Mouse (Mus musculus): ENCODE data around the gene Insig1.
A peak's percentile ranks its signal among the peaks of the same experiment; 100 is the strongest.

The Insig1 gene

DNA sequence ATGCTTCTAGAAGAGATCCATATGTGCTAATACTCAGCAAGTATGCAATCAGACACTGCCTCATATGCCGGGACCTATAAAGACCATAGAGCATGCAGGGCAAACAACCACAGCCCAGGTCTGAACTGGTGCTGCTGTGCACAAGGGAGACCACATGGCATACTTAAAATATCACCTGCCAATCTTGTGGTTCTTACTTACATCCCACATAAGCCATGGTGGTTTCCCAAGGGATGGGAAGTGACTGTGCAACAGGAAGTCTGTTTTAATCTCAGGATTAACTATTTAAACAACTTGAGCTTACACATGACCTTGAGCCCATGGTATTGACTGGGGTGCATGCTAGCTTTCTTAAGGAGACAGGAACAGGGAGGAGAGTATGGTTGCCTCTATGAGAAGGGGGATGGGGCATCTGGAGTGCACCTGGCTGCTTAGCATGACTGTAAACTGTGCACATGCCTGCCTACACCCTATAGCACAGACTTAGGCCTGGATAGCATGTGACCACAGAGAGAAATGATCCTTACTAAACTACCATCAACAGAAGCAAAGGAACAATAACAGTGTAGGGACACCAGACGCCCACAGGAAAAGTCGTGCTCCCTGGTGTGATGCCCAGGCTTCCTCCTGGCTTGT is 7.1 kb upstream of the Insig1 start:
- no peak for DNase-seq (ENCODE audit: low spot score in 2 of 2)

DNA sequence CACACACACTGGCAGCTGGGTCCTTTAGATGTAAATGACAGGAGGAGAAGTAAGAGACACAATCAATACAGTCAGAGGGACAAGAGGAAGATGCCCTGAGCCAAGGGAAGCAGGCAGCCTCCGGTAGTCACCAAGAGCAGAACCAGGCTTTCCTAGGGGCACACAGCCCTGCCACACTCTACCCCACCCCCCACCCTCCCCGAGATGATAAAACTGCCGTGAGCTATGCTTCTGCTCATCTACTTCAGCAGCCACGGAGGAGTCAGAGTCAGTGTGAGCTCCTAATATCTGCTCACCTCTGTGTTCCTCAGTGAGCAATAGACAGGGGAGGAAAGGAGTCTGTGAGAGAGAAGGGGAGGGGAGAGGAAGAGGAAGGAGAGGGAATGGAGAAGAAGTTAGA is 5.9 kb upstream of the Insig1 start:
- DNase-seq (ENCODE audit: low spot score in 2 of 2): no peak

DNA sequence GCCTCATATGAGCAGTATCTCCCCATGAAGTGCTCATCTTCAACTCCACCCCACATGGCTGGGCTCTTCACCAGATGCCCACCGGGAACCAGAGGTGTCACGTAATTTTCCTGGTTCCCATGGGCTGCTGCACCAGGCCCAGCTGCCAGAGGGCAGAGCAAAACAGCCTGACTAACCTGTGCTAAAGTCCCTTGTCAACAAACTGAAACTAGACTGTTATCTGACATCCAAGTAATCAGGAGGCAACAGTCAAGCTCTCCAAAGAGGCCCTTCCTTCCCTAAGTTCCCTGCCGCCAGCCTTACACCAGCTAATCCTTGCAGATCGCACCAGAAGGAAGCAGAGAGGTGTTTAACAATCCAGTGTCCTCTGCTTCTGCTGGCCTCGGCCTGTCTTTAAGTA is 4.9 kb upstream of the Insig1 start:
- DNase-seq (ENCODE audit: low spot score in 2 of 2): no peak

DNA sequence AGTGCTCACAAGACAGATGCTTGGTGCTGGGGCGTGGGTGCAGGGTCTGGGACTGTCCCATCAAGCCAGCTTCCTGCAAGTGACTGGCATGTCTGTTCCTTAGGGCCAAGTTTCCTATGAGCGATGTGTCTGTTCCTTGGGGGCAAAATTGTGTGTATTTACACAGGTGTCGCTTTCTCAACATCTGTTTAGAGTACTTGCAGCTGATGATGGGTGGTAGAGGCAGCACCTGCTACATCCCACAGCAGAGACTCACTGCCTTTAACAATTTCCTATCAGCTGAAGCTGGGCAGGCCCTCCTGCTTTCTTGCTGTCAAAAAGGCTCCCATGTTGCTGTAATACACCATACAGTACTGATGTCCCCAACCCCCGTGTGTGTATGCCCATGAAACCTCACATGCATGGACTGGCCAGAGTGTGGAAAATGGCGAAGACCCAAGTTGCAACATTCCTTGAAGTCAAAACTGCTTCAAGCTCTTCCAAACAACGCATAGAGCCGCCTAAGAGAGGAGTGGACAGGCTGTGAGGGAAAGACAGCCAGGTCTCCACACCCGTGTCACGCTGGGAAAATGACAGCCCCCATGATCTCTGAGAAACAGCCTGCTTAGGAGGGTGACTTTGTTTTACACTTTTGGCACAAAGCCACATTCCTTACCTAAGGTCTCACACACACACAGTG is 875 bp upstream of the Insig1 start:
- peak; percentile 6 to 10 for DNase-seq (ENCODE audit: low spot score in 2 of 2)

DNA sequence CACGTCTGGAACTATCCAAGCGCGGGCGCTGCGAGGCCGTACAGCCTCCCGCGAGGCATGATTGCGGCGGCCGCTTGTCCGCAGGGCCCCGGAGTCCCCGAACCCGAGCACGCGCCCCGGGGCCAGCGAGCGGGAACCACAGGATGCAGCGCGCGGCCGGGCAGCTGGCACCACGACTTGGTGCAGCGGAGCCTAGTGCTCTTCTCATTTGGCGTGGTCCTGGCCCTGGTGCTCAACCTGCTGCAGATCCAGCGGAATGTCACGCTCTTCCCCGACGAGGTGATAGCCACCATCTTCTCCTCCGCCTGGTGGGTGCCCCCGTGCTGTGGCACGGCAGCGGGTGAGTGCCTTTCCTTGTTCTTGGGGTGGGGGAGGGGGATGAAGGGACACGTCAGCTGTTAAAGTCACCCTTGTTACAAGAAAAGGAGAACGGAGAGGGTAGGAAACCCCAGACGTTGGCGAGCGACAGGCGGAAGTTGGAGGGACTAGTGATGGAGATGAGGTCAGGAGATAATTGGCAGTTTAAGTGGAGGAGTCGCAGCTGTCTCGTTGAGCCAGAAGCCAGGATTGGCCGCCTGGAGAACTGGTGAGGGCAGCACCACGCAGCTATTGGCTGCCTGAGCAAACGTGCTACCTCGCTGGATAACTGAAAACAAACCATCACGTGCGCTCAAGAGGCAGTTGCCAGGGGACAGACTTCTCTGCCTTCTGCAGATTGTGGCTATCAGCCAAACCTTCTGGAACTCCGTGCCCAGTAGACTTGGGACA is 477 bp downstream of the Insig1 start:
- DNase-seq (ENCODE audit: low spot score in 2 of 2): peak; percentile 77 to 81

DNA sequence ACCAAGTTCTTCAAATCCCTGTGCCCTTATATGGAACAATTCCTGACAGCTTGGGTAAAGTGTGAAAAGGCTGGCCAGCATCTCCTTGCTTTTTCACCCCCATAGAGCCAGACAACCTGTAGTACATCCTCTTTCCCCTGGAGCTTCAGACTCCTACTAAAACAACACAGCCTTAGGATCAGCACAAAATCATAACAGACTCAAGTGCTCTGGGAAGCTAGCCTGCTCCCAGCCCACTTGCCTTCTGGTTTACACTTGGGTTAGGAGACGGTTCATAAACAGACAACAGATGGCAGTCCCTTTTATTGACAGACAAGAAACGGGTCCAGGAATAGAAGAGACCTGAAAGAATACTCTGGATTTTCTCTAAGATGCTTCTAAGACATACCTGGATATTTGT is 8.3 kb downstream of the Insig1 start:
- no peak for DNase-seq (ENCODE audit: low spot score in 2 of 2)

DNA sequence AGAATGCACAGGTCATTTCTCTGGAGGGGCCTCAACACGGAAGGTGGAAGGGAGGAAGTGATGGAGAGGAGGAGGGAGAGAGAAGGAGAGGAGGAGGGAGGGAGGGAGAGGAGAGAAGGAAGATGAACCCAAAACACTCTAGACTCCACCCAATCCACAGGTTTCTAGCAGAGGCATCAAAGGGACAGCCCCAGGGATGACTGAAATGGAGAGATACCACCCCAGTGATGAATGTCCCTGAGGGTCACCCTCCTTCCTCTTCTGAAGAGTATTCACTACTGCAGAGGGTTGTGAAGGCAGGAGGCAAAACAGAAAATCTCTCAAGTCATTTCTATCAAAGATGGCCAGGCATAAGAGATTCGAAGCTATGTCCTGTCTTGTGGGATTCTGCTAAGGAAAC is 10.0 kb downstream of the Insig1 start:
- no peak for DNase-seq (ENCODE audit: low spot score in 2 of 2)

DNA sequence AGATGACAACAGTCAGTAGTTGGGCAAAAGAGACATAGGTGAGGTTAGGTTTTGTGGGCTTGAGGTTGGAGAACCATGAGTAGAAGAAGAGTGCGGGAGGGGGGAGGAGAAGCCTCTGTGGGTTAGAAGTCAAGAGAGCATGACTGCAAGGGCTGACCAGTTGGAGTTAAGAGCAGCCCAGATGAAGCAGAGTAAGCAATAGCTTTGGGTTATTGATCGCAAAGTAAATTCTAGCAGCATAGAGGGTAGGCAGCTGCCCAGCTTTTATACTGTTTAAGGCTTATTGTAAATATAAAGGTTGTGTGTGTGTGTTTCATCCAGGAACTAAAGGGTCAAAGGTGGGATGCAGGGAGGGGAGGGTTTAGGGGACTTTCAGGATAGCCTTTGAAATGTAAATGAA is 10.7 kb downstream of the Insig1 start:
- no peak for DNase-seq (ENCODE audit: low spot score in 2 of 2)

DNA sequence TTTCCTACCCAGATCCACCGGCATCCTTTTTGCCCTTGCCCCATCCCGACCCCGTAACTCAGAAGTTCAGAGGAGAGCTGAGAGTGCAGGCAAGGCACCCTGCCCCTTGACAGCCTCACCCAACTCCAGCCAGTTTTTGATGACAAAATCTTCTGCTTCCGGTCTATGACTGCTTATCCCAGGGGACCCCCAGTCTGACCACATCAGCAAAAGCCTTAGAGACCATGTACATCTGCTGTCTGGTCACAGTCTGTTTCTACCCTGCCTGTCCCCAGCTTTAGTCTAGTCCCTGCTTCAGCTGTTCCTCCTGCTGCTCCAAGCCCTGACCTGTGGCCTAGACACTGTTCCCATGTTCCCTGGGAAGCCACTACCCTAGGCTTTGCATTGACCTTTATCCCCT is 11.1 kb downstream of the Insig1 start:
- no peak for DNase-seq (ENCODE audit: low spot score in 2 of 2)

DNA sequence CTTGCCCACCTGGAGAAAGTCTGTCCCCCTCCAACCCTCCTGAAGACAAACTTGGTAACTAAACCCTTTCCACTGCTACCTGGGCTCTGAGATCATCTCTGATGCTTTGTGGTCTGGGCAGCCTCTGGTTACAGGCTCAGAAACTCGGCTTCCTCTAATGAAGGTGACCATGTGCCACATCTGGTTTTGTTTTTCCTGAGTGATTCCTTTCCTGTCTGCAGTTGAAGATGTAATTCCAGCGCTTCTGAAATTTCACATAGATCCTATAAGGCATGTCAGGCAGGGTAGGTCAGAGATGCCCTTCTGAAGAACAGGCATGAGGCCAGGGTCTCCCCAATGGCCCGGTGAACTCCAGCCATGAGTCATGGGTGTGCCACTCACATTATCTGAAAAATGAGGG is 11.6 kb downstream of the Insig1 start:
- no peak for DNase-seq (ENCODE audit: low spot score in 2 of 2)

DNA sequence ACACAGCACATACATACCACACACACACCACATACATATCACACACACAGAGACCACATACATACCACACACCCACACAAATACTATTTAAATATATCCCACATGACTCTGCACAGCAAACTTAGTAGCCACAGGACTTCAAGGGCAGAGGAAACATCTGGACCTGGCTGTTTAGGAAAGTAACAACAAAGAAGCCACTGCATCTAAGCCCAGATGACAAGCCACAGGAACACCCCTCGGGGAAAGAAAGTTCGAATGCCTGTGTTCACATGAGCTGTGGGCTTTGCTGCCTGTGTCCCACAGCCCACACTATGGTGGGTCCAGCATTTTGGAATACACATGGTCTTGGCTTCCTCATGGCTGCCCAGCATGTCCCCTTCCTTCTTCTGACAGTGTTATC is 13.6 kb downstream of the Insig1 start:
- DNase-seq (ENCODE audit: low spot score in 2 of 2): no peak

DNA sequence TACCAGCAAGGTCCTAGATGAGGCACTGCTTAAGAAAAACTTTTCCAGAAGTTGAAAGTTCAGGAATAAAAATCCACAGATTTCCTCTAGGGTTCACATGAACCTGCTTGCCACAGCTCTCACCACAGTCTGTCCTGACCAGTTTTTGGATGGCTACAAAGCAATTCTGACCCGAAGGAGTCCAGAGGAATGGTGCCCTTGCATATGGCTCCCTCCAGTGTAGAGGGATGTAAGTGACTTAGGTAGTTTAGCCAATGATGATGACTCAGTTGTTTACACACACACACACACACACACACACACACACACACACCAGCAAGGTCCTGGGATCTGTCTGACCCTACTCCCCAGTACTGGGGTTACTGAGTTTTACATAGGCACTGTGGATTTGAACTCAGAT is 19.4 kb downstream of the Insig1 start:
- no peak for DNase-seq (ENCODE audit: low spot score in 2 of 2)

DNA sequence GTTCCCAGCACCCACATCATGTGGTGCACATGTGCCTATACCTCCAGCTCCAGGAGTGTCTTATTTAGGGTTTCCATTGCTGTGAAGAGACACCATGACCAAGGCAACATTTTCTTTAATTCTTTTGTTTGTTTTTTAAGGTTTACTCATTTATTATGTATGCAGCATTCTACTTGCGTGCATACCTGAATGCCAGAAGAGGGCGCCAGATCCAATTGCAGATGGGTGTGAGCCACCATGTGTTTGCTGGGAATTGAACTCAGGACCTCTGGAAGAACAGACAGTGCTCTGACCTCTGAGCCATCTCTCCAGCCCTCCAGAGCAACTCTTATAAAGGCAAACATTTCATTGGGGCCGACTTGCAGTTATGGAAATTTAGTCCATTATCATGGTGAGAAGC is 21.2 kb downstream of the Insig1 start:
- DNase-seq (ENCODE audit: low spot score in 2 of 2): no peak

DNA sequence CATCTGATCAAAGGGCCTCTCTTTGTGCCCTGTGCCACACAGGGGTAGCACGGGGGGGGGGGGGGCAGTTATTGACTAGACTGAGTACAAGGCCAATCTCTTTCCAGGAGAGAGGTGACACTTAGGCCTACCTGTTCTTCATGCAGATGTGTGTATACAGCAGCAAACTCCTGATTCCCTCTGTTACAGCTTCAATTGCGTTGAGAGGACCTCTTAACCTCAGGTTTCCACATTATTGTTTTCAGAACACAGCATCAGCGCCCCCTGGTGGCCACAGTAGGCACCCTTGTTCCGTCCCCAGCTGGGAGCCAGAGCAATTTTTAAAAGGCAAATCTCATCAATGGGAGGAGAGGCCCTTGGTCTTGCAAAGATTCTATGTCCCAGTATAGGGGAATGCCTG is 22.7 kb downstream of the Insig1 start:
- peak; percentile 30 to 40 for DNase-seq (ENCODE audit: low spot score in 2 of 2)

DNA sequence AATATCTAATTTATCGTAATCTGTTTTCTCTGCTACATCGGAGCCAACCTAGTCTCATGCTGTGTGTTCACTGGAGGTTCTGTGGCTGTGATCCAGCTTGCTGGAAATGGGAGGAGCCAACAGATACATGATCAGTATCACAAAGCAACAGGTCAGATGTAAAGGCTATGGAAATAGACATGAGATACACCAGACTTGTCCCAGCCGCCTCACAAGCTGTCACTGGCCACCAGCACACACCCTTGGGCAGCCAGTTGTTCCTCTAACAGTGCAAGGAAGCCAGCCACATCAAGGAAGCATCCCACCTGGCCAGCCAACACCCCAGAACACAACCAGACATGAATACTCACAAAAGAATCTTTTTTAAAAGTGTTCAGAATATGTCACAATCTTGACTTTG is 23.2 kb downstream of the Insig1 start:
- DNase-seq (ENCODE audit: low spot score in 2 of 2): no peak

DNA sequence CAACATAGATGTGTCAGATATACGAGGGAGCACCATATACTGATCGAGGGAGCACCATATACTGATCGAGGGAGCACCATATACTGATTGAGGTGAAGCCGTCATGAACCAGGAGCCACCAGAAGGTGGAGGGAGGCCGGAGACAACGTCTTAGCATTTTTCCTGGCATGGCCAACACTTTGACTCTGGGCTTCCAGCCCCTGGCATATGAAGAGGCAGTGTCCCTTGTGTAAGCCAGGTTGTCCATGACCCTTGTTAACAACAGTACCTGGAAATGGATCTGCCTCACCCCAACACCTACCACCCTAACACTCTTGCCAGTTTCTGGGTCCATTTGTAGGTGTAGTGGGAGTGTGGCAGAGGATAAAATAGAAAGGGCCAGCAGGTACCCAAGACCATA is 23.7 kb downstream of the Insig1 start:
- no peak for DNase-seq (ENCODE audit: low spot score in 2 of 2)

DNA sequence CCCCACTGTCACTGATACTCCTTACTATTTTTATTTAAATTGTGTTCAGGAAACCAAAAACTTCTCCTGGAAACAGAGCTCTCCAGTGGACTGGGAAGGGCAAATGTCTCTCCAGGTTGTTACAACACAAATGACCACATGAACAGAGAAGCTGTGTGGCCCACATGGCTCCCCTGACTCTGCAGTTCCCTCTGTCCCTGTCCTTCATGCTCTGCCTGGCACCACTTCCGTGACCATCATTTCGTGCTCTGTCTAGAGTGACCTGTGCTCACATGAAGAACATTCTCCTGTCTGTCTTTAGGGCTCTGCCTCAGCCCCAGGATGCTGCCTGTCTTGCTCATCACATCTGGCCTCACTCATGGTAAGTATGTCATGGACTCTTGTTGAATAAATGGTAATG is 24.5 kb downstream of the Insig1 start:
- DNase-seq (ENCODE audit: low spot score in 2 of 2): no peak

DNA sequence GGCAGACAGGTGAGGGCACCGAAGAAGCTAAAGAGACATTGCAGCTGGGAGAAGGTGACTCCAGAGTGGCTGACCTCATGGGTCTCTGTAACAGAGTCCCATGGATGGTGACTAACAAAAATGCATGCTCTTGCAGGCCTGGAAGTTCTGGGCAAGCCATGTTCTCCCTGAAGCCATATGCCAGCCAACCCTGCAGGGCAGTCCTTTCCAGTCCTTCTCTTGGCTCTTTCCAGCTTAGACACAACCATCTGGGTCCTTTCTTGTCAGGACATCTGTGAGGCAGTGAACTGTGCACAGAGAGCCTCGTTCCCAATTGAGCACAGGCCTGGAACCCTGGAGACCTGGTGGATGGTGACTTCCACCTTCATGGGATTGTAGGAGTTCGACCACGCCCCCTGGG is 35.8 kb downstream of the Insig1 start:
- no peak for DNase-seq (ENCODE audit: low spot score in 2 of 2)

DNA sequence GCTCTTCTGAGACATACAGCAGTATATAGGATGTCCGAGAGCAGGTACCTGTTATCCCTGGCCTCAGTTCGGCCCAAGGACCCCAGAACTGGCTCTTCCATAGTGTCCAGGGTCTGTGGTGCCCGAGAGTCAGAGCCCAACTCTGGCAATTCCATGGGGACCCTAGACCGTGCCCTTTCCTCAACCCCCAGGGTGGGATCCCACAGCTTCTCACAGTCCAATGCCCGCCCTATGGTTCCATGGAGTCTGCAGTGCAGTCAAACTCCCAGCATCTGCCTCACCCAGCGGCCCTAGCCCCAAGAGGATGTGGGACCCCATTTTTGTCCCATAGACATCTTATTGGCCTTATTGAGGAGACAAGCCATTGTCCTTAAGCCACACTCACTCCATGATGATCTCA is 36.8 kb downstream of the Insig1 start:
- DNase-seq (ENCODE audit: low spot score in 2 of 2): no peak

DNA sequence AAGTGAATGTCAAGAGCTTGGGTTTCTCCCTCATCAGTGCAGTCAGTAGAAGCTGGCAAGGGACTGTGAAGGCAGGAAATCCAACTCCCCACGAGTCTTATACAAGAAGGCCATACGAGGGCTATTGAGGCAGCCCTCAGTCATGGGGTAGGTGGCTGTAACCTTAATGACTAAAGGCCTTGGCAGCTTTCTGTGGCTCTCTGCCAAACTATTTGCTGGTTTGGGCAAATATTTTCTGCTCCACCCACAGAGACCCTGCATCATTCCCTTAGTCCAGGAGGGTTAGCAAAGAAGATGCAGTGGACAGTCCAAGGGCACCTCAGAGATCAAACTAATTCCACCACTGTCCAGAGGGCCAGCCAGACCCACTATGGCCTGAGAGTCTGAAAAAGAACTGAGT is 39.7 kb downstream of the Insig1 start:
- no peak for DNase-seq (ENCODE audit: low spot score in 2 of 2)

DNA sequence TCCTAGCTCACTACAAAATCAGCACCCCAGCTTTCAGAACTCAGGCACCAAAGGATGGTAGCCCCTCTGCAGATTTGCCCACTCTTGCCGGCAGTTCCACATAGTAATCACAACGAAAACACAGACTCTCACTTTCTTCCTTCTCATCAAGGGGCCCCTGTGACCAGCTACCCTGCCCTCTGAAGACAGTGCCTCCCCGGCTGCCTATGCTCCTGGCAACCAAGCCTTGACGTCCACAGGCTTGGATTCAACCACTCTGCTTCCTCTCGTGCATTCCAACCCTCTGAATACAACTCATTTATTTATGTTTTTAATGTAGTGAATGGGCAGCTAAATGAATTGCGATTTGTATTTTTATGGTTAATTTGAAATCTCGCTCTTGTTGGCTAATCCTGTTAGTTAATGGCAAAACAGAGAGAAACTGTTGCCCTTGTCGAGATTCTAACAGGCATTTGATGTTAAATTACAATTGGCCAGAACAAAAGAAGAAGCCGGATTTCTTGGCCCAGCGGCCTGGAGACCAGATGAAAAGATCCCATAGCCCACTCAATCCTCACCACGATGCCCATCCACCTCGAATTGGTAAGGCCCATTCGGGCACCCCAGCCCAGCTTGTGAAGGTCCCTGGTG is 46.2 kb downstream of the Insig1 start:
- DNase-seq (ENCODE audit: low spot score in 2 of 2): no peak

DNA sequence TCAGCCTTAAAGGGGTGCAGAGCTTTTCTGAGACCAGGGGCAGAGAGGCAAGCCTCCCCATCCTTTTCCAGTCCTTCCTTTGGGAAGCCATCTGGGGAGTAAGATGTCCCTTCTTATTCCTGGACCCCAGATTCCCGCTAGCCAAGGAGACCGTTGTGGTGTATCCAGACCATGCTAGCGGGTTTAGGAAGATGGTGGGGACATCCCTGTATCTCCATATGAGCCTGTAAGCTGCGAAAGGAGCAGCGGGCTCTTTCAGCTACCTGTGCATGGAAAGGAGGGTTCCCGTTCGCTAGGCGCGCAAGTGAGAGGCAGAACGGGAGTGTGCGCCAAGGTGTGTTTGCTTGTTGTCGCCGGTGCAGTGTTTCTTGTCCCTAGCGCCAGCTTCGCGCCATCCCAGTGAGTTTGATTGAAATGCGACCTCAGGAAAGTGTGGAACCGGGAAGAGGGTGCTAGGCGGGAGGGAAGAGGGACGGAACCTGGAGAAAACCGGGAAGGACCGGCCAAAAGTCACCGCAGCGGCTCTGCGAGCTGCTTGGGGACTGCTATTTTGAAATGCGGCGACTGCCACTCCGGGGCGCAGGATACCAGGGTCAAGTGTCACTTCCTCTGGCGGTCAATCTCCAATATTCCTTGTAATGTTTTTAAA is 46.8 kb downstream of the Insig1 start:
- DNase-seq (ENCODE audit: low spot score in 2 of 2): no peak
